Mouse (Mus musculus): Measurements from ENCODE around the gene Olfr910.

Olfr910 gene

GRCm38 (mm10) chr9:38537549-38537948, at the start of gene Olfr910:
Gene Olfr910 (plus strand): TSS chr9:38537849.
- no peak for TF ChIP-seq GATA4 (IDR thresholded peaks at IDR 0.05; ENCODE audit: insufficient replicate concordance, low read length)

DNA sequence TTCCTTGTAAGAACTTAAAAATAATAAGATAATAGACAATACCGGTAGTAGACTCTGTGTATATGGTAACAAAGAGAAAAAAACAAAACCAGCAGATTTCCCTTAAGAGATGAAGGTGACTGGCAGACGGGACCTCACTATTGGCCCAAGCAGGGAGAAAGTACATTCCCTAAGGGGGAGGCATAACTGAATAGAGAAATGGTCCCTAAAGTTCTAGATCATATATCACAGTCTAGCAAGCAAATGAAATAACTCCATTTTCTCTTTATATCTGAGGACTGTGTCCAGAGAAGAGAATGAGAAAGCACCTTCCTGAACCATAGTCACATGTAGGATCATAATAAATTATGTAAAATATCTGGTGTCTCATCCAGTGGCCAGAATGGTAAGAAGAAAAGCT, 42.1 kb upstream of the Olfr910 start, which contains the start of gene Olfr907:
Gene Olfr907 (plus strand): TSS at position 301 of the 400 bp plus-strand sequence.
- TF ChIP-seq GATA4 (IDR thresholded peaks at IDR 0.05; ENCODE audit: insufficient replicate concordance, low read length), result no peak

DNA sequence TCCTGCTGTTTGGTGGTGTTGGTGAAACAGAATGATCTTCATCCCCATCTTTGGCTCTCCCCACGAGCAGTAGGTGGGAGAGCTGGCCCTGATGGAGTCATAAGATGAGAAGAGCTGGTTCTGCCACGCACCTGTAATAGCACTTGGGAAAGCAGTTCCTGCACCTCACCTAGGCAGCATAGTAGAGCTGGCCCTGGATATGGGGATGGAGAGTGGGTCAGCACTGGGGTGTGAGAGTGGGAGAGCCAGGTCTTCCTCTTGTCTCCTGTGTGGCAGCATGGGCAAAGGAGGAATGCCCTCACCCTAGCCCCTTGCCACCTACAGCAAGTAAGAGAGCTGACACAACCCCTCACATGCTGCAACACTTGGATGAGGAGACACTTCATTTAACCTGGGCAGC, 25.3 kb upstream of the Olfr910 start:
- no peak for TF ChIP-seq GATA4 (IDR thresholded peaks at IDR 0.05; ENCODE audit: insufficient replicate concordance, low read length)

DNA sequence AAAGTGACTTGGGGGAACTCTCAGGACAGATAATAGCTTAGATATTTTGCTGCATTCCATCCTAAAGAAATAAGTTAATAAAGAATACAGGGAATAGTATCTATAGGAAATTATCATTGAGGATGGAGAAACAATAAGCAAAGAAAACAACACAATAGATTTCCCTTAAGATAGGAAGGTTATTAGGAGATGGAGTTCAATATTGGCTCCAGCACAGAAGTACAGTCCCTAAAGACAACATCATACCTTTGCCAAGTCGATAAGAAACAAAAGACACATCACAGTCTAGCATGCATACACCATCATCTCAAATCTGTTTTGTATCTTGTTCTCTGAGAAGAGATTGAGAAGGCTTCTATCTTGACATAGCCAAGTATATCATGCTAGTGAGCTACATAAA, 16.4 kb upstream of the Olfr910 start, which contains the start of gene Olfr911-ps1:
Gene Olfr911-ps1 (plus strand): TSS at position 301 of the 400 bp plus-strand sequence.
- no peak for TF ChIP-seq GATA4 (IDR thresholded peaks at IDR 0.05; ENCODE audit: insufficient replicate concordance, low read length)

- TF ChIP-seq GATA4 (IDR thresholded peaks at IDR 0.05; ENCODE audit: insufficient replicate concordance, low read length), result no peak
Observed at GRCm38 (mm10) chr9:38579878-38580277, 42.2 kb downstream of the Olfr910 start, which contains the start of gene Olfr912. Gene Olfr912 (plus strand): TSS chr9:38580178.
